Mouse (Mus musculus) adrenal gland (tissue): Measurements from ENCODE around the gene Usp47.

ENCODE experiments used
- intact Hi-C: fragments of 180-260 bp; cut with DNase I; formaldehyde crosslinking; loops from one replicate; pipeline ENCODE4 v1.15.1; 2025
- long read RNA-seq, 2 experiments: library from polyadenylated mRNA; unstranded; transcript quantifications; one replicate each; pipeline ENCODE4 v2.0.0; 2020; ENCODE audit warnings: borderline replicate concordance in 1 of 2; ENCODE audit not compliant: insufficient replicate concordance in 1 of 2

Gene Usp47
- long read RNA-seq, experiment 1, full-length matches to known transcripts, result 8 of 19 reads
- long read RNA-seq, experiment 1, partial matches to known transcripts, result 9 of 19 reads
- long read RNA-seq, experiment 1, other reads (novel, unspliced or antisense), result 2 of 19 reads
- long read RNA-seq, experiment 2, full-length matches to known transcripts, result 9 of 30 reads
- long read RNA-seq, experiment 2, partial matches to known transcripts, result 11 of 30 reads
- long read RNA-seq, experiment 2, other reads (novel, unspliced or antisense), result 10 of 30 reads

GRCm38 (mm10) chr7:112023150-112023600 is at the start of gene Usp47:
Gene Usp47 (plus strand): TSS chr7:112023504.
- intact Hi-C loops, result no loop called here

- intact Hi-C loops, result no loop called here
Measured at GRCm38 (mm10) chr7:111976401-111976800, 46.9 kb upstream of the Usp47 start.

GRCm38 (mm10) chr7:111977871-111978270 is 45.4 kb upstream of the Usp47 start:
- intact Hi-C loops, result no loop called here

- intact Hi-C loops, result no loop called here
Measured at GRCm38 (mm10) chr7:111982296-111982695, 41.0 kb upstream of the Usp47 start.

GRCm38 (mm10) chr7:111984530-111984929 is 38.8 kb upstream of the Usp47 start:
- intact Hi-C loops, result no loop called here

- intact Hi-C loops, result no loop called here
Measured at GRCm38 (mm10) chr7:111985266-111985665, 38.0 kb upstream of the Usp47 start.

GRCm38 (mm10) chr7:111986906-111987305 is 36.4 kb upstream of the Usp47 start:
- intact Hi-C loops, result no loop called here

GRCm38 (mm10) chr7:111997441-111997840 is 25.9 kb upstream of the Usp47 start:
- intact Hi-C loops, result no loop called here

GRCm38 (mm10) chr7:111998446-111999004 is 24.8 kb upstream of the Usp47 start:
- intact Hi-C loops, result no loop called here

GRCm38 (mm10) chr7:111999376-111999775 is 23.9 kb upstream of the Usp47 start:
- intact Hi-C loops, result no loop called here

- intact Hi-C loops, result no loop called here
Measured at GRCm38 (mm10) chr7:112000166-112000565, 23.1 kb upstream of the Usp47 start.

GRCm38 (mm10) chr7:112010511-112010910 is 12.8 kb upstream of the Usp47 start:
- intact Hi-C loops, result no loop called here

- intact Hi-C loops, result no loop called here
Measured at GRCm38 (mm10) chr7:112010976-112011375, 12.3 kb upstream of the Usp47 start.

GRCm38 (mm10) chr7:112012102-112012501 is 11.2 kb upstream of the Usp47 start:
- intact Hi-C loops, result no loop called here

GRCm38 (mm10) chr7:112012621-112013177 is 10.6 kb upstream of the Usp47 start:
- intact Hi-C loops, result no loop called here

- intact Hi-C loops, result no loop called here
Measured at GRCm38 (mm10) chr7:112014148-112014547, 9.2 kb upstream of the Usp47 start.

GRCm38 (mm10) chr7:112022506-112023149 is 676 bp upstream of the Usp47 start:
- intact Hi-C loops, result no loop called here

GRCm38 (mm10) chr7:112023601-112024445 is 519 bp downstream of the Usp47 start:
- intact Hi-C loops, result no loop called here

- intact Hi-C loops, result no loop called here
Measured at GRCm38 (mm10) chr7:112024446-112024730, 1.1 kb downstream of the Usp47 start.

GRCm38 (mm10) chr7:112024856-112025255 is 1.6 kb downstream of the Usp47 start:
- intact Hi-C loops, result no loop called here

GRCm38 (mm10) chr7:112030594-112030993 is 7.3 kb downstream of the Usp47 start:
- intact Hi-C loops, result no loop called here

- intact Hi-C loops, result no loop called here
Measured at GRCm38 (mm10) chr7:112035804-112036203, 12.5 kb downstream of the Usp47 start.
